Mouse (Mus musculus) lung, postnatal 0 days (tissue): ENCODE results near the gene Tiparp. TPM values are rescaled to one million over a fixed set of nuclear protein-coding genes. Genes with fewer than 3 reads are reported as not detected.
A peak's percentile ranks its signal among the peaks of the same experiment; 100 is the strongest.

Experiments used
- ATAC-seq: fragments of 200-750 bp; cut with Nextera tagmentation; 2 replicates; pipeline ENCODE4 v1.8.0; 2017; ENCODE audit warnings: moderate library complexity
- DNase-seq: peaks from one replicate; pipeline ENCODE4 v3.0.0-alpha.2; 2016; ENCODE audit warnings: low spot score
- H3K27ac ChIP-seq: fragments of 300-500 bp; sonication (generic); 2 replicates; pipeline ENCODE4 v1.5.1; 2014; ENCODE audit warnings: antibody characterized with exemption, mild to moderate bottlenecking, low read length, mixed read lengths
- H3K27me3 ChIP-seq: fragments of 300-500 bp; sonication (generic); replicated peaks from 2 replicates; pipeline ENCODE4 v1.6.1; 2014; ENCODE audit warnings: low read length, mixed read lengths; ENCODE audit not compliant: insufficient read depth
- H3K36me3 ChIP-seq: fragments of 300-500 bp; sonication (generic); 2 replicates; pipeline ENCODE4 v1.6.1; 2014; ENCODE audit warnings: low read length, mixed read lengths; ENCODE audit not compliant: insufficient read depth
- H3K4me1 ChIP-seq: fragments of 300-500 bp; sonication (generic); 2 replicates; pipeline ENCODE4 v1.6.1; 2014; ENCODE audit warnings: antibody characterized with exemption, low read depth, low read length, mixed read lengths; ENCODE audit not compliant: insufficient read depth
- H3K4me2 ChIP-seq: fragments of 300-500 bp; sonication (generic); replicated peaks from 2 replicates; pipeline ENCODE4 v1.6.1; 2014; ENCODE audit warnings: low read depth, mild to moderate bottlenecking, low read length, moderate library complexity, mixed read lengths
- H3K4me3 ChIP-seq: fragments of 300-500 bp; sonication (generic); 2 replicates; pipeline ENCODE4 v1.5.1; 2014; ENCODE audit warnings: low read depth, low read length
- H3K9ac ChIP-seq: fragments of 300-500 bp; sonication (generic); replicated peaks from 2 replicates; pipeline ENCODE4 v1.6.1; 2014; ENCODE audit warnings: low read depth, mild to moderate bottlenecking
- H3K9me3 ChIP-seq: fragments of 300-500 bp; sonication (generic); 2 replicates; pipeline ENCODE4 v1.6.1; 2016; ENCODE audit warnings: low read length, mixed read lengths
- CTCF ChIP-seq: IDR thresholded peaks from 2 replicates; pipeline ENCODE4 v1.5.1; 2016; ENCODE audit warnings: antibody characterized with exemption, mild to moderate bottlenecking
- EP300 ChIP-seq: IDR thresholded peaks from 2 replicates; pipeline ENCODE4 v1.6.1; 2016; ENCODE audit warnings: antibody characterized with exemption, mild to moderate bottlenecking, control low read depth
- WGBS: fragments of 180-500 bp; shearing (Covaris S2); extraction: QIAGEN DNeasy Blood & Tissue Kit; methylation state at CpG from one replicate; pipeline ENCODE4 v1.1.7; 2014; 5-methylcytosine and 5-hydroxymethylcytosine counted together
- polyA plus RNA-seq: library from polyadenylated mRNA; unstranded; fragments of >200 nt; fragmentation: Nextera tagmentation; extraction: Ambion mirVana; gene quantifications from 2 replicates; pipeline ENCODE4 v1.2.1, GENCODE M21; 2015

Gene Tiparp
- polyA plus RNA-seq, 1 experiment from 2014 or later, result 45.1 TPM

DNA sequence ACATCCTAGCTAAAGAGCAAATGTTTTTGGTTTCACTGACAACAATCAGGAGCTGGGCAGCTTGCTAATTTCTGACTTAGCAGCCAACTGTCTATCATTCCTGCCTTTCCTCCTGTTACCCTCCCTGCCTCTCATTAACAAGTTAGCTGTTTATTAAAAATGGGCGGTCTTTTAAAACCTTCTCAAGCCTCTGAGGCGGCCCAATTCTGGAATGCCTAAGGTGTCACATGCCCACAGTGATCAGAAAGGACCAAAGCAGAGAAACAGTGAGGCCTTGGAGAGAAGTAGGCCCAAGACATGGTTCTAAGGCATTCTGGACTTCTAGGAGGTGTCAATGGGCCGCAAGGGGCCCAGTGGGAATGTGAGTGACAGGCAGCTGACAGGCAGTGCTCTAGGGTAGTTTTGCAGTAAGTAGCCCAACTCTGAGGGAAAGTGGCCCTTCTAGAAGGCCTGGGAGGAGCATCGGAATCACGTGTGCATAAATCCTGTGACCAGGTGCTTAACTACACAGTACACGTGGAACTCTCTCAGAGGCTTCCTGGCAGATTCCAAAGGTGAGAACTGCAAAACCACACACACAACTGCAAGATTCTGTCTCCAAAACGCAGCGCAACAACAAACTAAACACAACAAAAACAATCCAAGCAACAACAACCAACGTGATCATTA, 37.6 kb downstream of the Tiparp start:
- H3K4me2 ChIP-seq, result no peak overlapping the region
- ATAC-seq, result no peak
- no peak for DNase-seq
- H3K4me1 ChIP-seq, result 0 out of 2 replicates have a peak, but pooled peaks cover 8% of the 10 kb centered on the region
- no peaks in the 10 kb centered on the region for H3K9me3 ChIP-seq
- TF ChIP-seq EP300 (no peak), CTCF (no peak)
- H3K36me3 ChIP-seq, result no peaks in the 10 kb centered on the region
- WGBS, result 64% methylated on average over 9 of the region's 9 CpGs
- H3K27me3 ChIP-seq, result no peaks in the 10 kb centered on the region
- no peak overlapping the region for H3K27ac ChIP-seq
- H3K9ac ChIP-seq, result no peak overlapping the region
- no peak overlapping the region for H3K4me3 ChIP-seq

DNA sequence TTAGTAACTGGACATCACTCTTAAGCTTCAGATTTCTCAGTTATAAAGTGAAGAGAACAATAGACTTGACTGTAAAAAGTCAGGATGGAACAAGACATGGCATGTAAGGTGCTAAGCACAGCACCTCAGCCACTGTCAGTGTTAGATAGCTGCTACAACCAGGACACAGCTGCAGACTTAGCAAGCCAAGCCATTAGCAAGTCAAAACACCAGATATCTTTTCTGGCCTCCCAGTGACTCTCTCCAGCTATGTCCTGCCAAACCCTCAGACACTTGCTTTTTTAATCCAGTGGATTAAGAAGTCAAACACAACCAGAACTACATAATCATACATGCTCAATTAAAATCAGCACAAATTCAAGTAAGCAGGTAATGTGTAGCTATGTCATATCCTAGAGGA, 41.7 kb downstream of the Tiparp start:
- Histone ChIP-seq H3K9me3 (no peaks in the 10 kb centered on the region), H3K27ac (no peak overlapping the region), H3K36me3 (no peaks in the 10 kb centered on the region), H3K27me3 (no peaks in the 10 kb centered on the region), H3K4me1 (no peaks in the 10 kb centered on the region), H3K4me2 (no peak overlapping the region), H3K9ac (no peak overlapping the region), H3K4me3 (no peak overlapping the region)
- ATAC-seq (no peak), DNase-seq (no peak)
- TF ChIP-seq EP300, result no peak

DNA sequence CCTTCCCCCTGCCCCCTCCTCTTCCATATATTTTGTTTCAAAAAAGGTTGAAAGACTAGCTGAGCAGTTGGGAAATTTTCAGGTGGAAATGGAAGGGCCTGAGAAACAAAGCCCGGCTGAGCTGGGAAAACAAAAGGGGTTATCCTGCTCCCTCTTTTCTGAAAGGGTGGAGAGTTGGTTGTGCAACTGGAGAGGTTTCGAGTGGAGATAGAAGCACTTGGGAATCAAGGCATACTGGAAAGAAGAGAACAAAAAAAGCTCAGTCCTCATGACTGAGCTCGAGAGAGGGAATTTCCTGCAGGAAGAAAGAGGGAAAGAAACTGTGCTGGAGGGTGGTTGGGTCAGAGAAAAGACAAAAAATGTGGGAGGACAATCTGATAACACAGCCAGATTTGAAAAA, 45.3 kb downstream of the Tiparp start:
- no peak overlapping the region for H3K4me2 ChIP-seq
- 41% methylated on average over 3 of the region's 3 CpGs for WGBS
- H3K4me1 ChIP-seq, result no peaks in the 10 kb centered on the region
- no peak overlapping the region for H3K27ac ChIP-seq
- H3K27me3 ChIP-seq, result no peaks in the 10 kb centered on the region
- TF ChIP-seq EP300, result peak; percentile 71
- TF ChIP-seq CTCF, result no peak
- H3K9me3 ChIP-seq, result no peaks in the 10 kb centered on the region
- H3K9ac ChIP-seq, result no peak overlapping the region
- no peaks in the 10 kb centered on the region for H3K36me3 ChIP-seq
- DNase-seq (peak; percentile 69), ATAC-seq (peak; percentile 72)
- H3K4me3 ChIP-seq, result no peak overlapping the region

DNA sequence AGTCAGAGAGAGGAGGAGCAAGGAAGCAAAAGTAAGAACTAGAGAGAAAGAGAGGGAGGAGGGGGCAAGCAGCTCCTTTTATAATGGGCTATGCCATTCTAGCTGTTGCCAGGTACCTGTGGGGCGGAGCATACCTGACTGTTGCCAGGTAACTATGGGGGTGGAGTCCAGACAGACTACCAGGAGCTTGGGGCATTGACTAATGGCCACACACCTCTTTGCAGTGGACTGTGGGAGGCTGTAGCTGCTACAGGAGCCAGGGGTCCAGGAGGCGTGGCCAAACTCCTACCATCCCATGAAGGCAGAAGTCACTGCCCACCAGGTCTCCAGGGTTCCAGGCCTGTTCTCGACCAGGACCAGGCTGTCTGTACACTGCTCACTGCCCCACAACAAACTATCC, 49.4 kb downstream of the Tiparp start:
- ATAC-seq, result no peak
- 81% methylated on average over 3 of the region's 3 CpGs for WGBS

DNA sequence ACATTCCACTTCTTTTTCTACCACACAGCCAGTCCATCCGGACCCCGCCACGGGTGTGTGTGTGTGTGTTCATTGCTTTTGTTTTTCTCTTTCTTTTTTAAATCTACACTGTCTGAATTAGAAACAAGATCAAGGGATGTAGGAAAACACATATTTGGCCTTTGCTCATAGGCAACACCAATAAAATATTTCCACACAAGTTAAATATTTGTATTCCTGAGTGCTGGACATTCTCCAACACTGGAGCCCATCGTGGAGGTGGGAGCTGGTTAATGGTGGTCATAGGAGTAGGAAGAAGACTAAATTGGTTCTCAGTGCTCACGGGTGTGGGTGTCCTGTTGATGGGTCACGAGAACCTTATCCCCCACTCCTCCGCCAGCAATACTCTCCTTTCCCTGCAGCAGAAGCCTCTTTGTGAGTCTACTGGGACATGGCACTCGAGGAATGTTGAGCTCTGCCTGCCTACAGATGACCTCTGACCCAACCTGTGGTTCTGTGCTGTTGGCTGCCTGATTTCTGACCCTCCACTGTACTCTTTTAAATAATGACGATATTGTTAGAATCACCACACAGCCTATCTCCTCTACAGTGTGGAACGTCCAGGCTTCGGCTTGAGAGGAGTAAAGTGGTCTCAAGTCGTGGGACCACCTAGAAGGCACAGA, 51.2 kb downstream of the Tiparp start:
- no peaks in the 10 kb centered on the region for H3K27me3 ChIP-seq
- no peak overlapping the region for H3K9ac ChIP-seq
- ATAC-seq, result no peak
- H3K36me3 ChIP-seq, result no peaks in the 10 kb centered on the region
- H3K4me2 ChIP-seq, result no peak overlapping the region
- WGBS, result 52% methylated on average over 12 of the region's 12 CpGs
- no peaks in the 10 kb centered on the region for H3K4me1 ChIP-seq
- H3K4me3 ChIP-seq, result no peak overlapping the region
- TF ChIP-seq EP300 (no peak), CTCF (no peak)
- no peak overlapping the region for H3K27ac ChIP-seq
- no peaks in the 10 kb centered on the region for H3K9me3 ChIP-seq
- peak; percentile 16 for DNase-seq

More for the DNA sequence above, 49.4 kb downstream of the Tiparp start:
- no peaks in the 10 kb centered on the region for H3K4me1 ChIP-seq
- TF ChIP-seq CTCF (no peak), EP300 (no peak)
- H3K27ac ChIP-seq, result no peak overlapping the region
- no peaks in the 10 kb centered on the region for H3K36me3 ChIP-seq
- H3K4me2 ChIP-seq, result no peak overlapping the region
- no peak overlapping the region for H3K9ac ChIP-seq
- H3K27me3 ChIP-seq, result no peaks in the 10 kb centered on the region
- H3K9me3 ChIP-seq, result no peaks in the 10 kb centered on the region
- H3K4me3 ChIP-seq, result no peak overlapping the region
- no peak for DNase-seq

DNA sequence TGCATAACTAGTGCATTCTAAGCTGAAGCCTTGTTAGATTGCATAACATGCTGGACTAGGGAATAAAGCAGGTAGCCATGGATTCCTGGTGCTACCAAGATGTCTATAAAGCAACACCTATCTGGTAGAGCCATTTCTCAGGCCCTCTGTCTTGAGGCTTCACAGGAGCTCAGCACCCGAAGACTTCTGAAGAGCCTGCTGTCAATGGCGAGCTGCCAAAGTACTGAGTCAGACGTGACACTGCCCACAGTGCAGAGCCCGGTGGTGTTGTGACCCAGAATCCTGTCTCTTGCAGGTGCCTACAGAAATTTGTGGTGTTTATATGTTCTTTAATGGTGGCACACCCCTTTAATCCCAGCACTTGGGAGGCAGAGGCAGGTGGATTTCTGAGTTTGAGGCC, 53.4 kb downstream of the Tiparp start:
- H3K27ac ChIP-seq, result no peak overlapping the region

More for the DNA sequence above, 53.4 kb downstream of the Tiparp start:
- 36% methylated on average over 4 of the region's 4 CpGs for WGBS
- H3K4me1 ChIP-seq, result no peaks in the 10 kb centered on the region
- H3K27me3 ChIP-seq, result no peaks in the 10 kb centered on the region
- H3K9ac ChIP-seq, result no peak overlapping the region
- ATAC-seq, result no peak
- no peak overlapping the region for H3K4me3 ChIP-seq
- H3K4me2 ChIP-seq, result no peak overlapping the region
- DNase-seq, result peak; percentile 4
- H3K9me3 ChIP-seq, result no peaks in the 10 kb centered on the region
- no peaks in the 10 kb centered on the region for H3K36me3 ChIP-seq
- no peak for TF ChIP-seq CTCF
- TF ChIP-seq EP300, result no peak
